Mouse (Mus musculus) liver, adult 2 months (tissue): Measurements from ENCODE around the gene Rnf126. TPM values are rescaled to one million over a fixed set of nuclear protein-coding genes. Genes with fewer than 3 reads are reported as not detected.
A peak's percentile ranks its signal among the peaks of the same experiment; 100 is the strongest.

Source experiments
- DNase-seq: peaks from one replicate; pipeline ENCODE4 v3.0.0-alpha.2; 2011; ENCODE audit warnings: low read depth, low spot score; ENCODE audit errors: extremely low read depth
- H3K27ac ChIP-seq: fragments of 200-500 bp; replicated peaks from 2 replicates; pipeline ENCODE4 v1.5.1; 2012; ENCODE audit warnings: low read depth, mild to moderate bottlenecking, control low read depth, inconsistent platforms, low read length; ENCODE audit not compliant: insufficient read depth
- H3K27me3 ChIP-seq: fragments of 200-500 bp; 2 replicates; pipeline ENCODE4 v1.6.1; 2012; ENCODE audit warnings: mild to moderate bottlenecking, moderate library complexity, low read length, inconsistent platforms; ENCODE audit not compliant: control insufficient read depth, insufficient read depth
- H3K36me3 ChIP-seq: fragments of 200-500 bp; 2 replicates; pipeline ENCODE4 v1.6.1; 2012; ENCODE audit warnings: low read length, inconsistent platforms; ENCODE audit not compliant: control insufficient read depth, insufficient read depth
- H3K4me1 ChIP-seq: fragments of 200-500 bp; 2 replicates; pipeline ENCODE4 v1.6.1; 2011; ENCODE audit warnings: low read length; ENCODE audit not compliant: control insufficient read depth, insufficient read depth
- H3K4me3 ChIP-seq: fragments of 200-500 bp; 2 replicates; pipeline ENCODE4 v1.5.1; 2011; ENCODE audit warnings: low read depth, mild to moderate bottlenecking, control low read depth, low read length, moderate library complexity; ENCODE audit not compliant: insufficient read depth
- H3K79me2 ChIP-seq: fragments of 200-500 bp; 2 replicates; pipeline ENCODE4 v1.6.1; 2012; ENCODE audit warnings: inconsistent platforms, mild to moderate bottlenecking, low read length, moderate library complexity; ENCODE audit not compliant: control insufficient read depth, insufficient read depth
- H3K9ac ChIP-seq: fragments of 200-500 bp; 2 replicates; pipeline ENCODE4 v1.6.1; 2012; ENCODE audit warnings: low read depth, mild to moderate bottlenecking, control low read depth, inconsistent platforms, low read length
- CTCF ChIP-seq: fragments of 200-500 bp; IDR thresholded peaks from 2 replicates; pipeline ENCODE4 v1.5.1; 2011; ENCODE audit warnings: low read depth, low read length, control low read depth
- POLR2A ChIP-seq: fragments of 200-500 bp; IDR thresholded peaks from 2 replicates; pipeline ENCODE4 v1.6.1; 2011; ENCODE audit warnings: low read length, control low read depth; ENCODE audit not compliant: insufficient read depth; ENCODE audit errors: extremely low read depth
- WGBS: fragments of 180-500 bp; shearing (Covaris S2); methylation state at CpG from one replicate; pipeline ENCODE4 v1.1.7; 2018; 5-methylcytosine and 5-hydroxymethylcytosine counted together
- polyA plus RNA-seq: library from polyadenylated mRNA; depleted of rRNA; stranded (reverse); fragments of >200 nt; gene quantifications from 2 replicates; pipeline ENCODE4 v1.2.3, GENCODE M21; 2012
- total RNA-seq: library from RNA; depleted of rRNA; stranded (reverse); fragments of >200 nt; gene quantifications from 2 replicates; pipeline ENCODE4 v1.2.3, GENCODE M21; 2014

Rnf126 gene
- total and polyA plus RNA-seq, 2 experiments = 7.6 to 70.6 TPM

- TF ChIP-seq CTCF (no peak; the same call in 1 of the 2 replicates), POLR2A (no peak)
- Histone ChIP-seq H3K4me3 (no peak overlapping the region), H3K9ac (no peak overlapping the region), H3K27me3 (no peaks in the 10 kb centered on the region), H3K4me1 (no peaks in the 10 kb centered on the region), H3K79me2 (no peaks in the 10 kb centered on the region), H3K36me3 (no peaks in the 10 kb centered on the region), H3K27ac (no peak overlapping the region)
- DNase-seq = no peak
- WGBS = 63% methylated on average over 5 of the region's 5 CpGs
Measured at GRCm38 (mm10) chr10:79774486-79775279, 7.9 kb upstream of the Rnf126 start.

GRCm38 (mm10) chr10:79773208-79773607 is 6.5 kb upstream of the Rnf126 start:
- peak; percentile 75 for DNase-seq
- Histone ChIP-seq H3K4me1 (no peaks in the 10 kb centered on the region), H3K36me3 (no peaks in the 10 kb centered on the region), H3K27ac (no peak overlapping the region), H3K27me3 (no peaks in the 10 kb centered on the region), H3K9ac (no peak overlapping the region), H3K4me3 (no peak overlapping the region), H3K79me2 (no peaks in the 10 kb centered on the region)
- 49% methylated on average over 2 of the region's 2 CpGs for WGBS
- no peak for TF ChIP-seq POLR2A
- TF ChIP-seq CTCF = no peak

- WGBS = 97% methylated on average over 3 of the region's 3 CpGs
- no peak overlapping the region for H3K4me3 ChIP-seq
- no peaks in the 10 kb centered on the region for H3K27me3 ChIP-seq
- no peak for DNase-seq
- H3K79me2 ChIP-seq = no peaks in the 10 kb centered on the region
- no peak overlapping the region for H3K27ac ChIP-seq
- H3K9ac ChIP-seq = no peak overlapping the region
- no peaks in the 10 kb centered on the region for H3K36me3 ChIP-seq
- TF ChIP-seq CTCF = peak; percentile 28
- no peak for TF ChIP-seq POLR2A
- H3K4me1 ChIP-seq = peaks cover 4% of the 10 kb centered on the region; the same call in 1 of the 2 replicates
Measured at GRCm38 (mm10) chr10:79772320-79772719, 5.6 kb upstream of the Rnf126 start.

GRCm38 (mm10) chr10:79769329-79769728 is 2.6 kb upstream of the Rnf126 start:
- 51% methylated on average over 4 of the region's 4 CpGs for WGBS
- H3K36me3 ChIP-seq = no peaks in the 10 kb centered on the region
- peaks cover 12% of the 10 kb centered on the region for H3K79me2 ChIP-seq
- no peak overlapping the region for H3K4me3 ChIP-seq
- no peak overlapping the region for H3K27ac ChIP-seq
- TF ChIP-seq CTCF = no peak
- no peak for TF ChIP-seq POLR2A
- H3K9ac ChIP-seq = no peak overlapping the region
- no peaks in the 10 kb centered on the region for H3K27me3 ChIP-seq
- peaks cover 16% of the 10 kb centered on the region for H3K4me1 ChIP-seq
- DNase-seq = peak; percentile 39

- no peaks in the 10 kb centered on the region for H3K36me3 ChIP-seq
- no peak overlapping the region for H3K27ac ChIP-seq
- peaks cover 22% of the 10 kb centered on the region for H3K79me2 ChIP-seq
- no peak overlapping the region for H3K4me3 ChIP-seq
- TF ChIP-seq CTCF = peak; percentile 90
- no peak for TF ChIP-seq POLR2A
- H3K4me1 ChIP-seq = peaks cover 20% of the 10 kb centered on the region
- H3K9ac ChIP-seq = no peak overlapping the region
- peak; percentile 25 for DNase-seq
- no peaks in the 10 kb centered on the region for H3K27me3 ChIP-seq
- WGBS = 11% methylated on average over 5 of the region's 5 CpGs
Measured at GRCm38 (mm10) chr10:79768400-79768799, 1.6 kb upstream of the Rnf126 start.

GRCm38 (mm10) chr10:79767372-79768244 is 856 bp upstream of the Rnf126 start:
- Histone ChIP-seq H3K4me3 (peak overlapping the region; percentile 89), H3K27ac (peak overlapping the region; percentile 47), H3K9ac (peak overlapping the region; percentile 60), H3K27me3 (no peaks in the 10 kb centered on the region), H3K36me3 (no peaks in the 10 kb centered on the region), H3K79me2 (peaks cover 27% of the 10 kb centered on the region), H3K4me1 (peaks cover 20% of the 10 kb centered on the region)
- peak; percentile 48 for DNase-seq
- 12% methylated on average over 40 of the region's 40 CpGs for WGBS
- no peak for TF ChIP-seq POLR2A
- TF ChIP-seq CTCF = no peak
